Mouse (Mus musculus): Measurements from ENCODE around the gene Cacnb3. TPM values are rescaled to one million over a fixed set of nuclear protein-coding genes. Genes with fewer than 3 reads are reported as not detected.

The Cacnb3 gene
- polyA plus RNA-seq, 2 experiments: 0.42 to 0.85 TPM

DNA sequence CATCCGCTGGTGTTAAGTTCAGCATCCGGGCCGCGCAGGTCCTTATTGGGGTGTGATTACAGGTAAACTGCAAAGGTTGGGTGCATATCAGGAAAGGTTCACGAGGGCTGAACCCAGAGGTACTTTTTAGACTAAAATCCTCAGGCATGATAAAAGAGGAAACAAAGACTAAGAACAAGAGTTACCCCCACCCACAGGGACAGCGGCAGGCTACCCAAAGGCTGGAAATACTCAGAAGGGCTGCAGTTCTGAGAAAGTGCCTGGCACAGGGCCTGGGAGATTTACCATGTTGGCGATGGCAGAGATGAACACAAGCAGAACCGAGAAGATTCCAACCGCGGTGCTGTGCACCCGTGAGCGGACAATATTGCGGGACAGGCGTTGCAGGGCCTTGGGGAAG lies 34.0 kb upstream of the Cacnb3 start:
- Histone ChIP-seq H3K9me3 (ENCODE audit: control insufficient read depth, low read length) (no peaks in the 10 kb centered on the region), H3K4me1 (replicated peaks; ENCODE audit: control insufficient read depth in 2 of 2, insufficient read depth in 2 of 2, low read length in 1 of 2) (peaks cover 6% of the 10 kb centered on the region in 2 experiments), H3K4me2 (ENCODE audit: low read depth) (no peak overlapping the region), H3K9ac (replicated peaks) (no peak overlapping the region), H3K27me3 (ENCODE audit: control insufficient read depth, insufficient read depth, low read length) (no peaks in the 10 kb centered on the region), H3K36me3 (replicated peaks; ENCODE audit: control insufficient read depth, insufficient read depth, low read depth) (peaks cover 80% of the 10 kb centered on the region), H3K27ac (no peak overlapping the region), H3K4me3 (ENCODE audit: insufficient read depth in 1 of 2, low read depth in 2 of 2, low read length in 2 of 2) (no peak overlapping the region)
- no peak for ATAC-seq (ENCODE audit: insufficient read depth)
- DNase-seq (ENCODE audit: low read depth in 3 of 3, low spot score in 3 of 3): no peak
- WGBS (ENCODE audit: insufficient replicate concordance): 88% methylated on average over 14 of the region's 14 CpGs
- TF ChIP-seq EP300 (IDR thresholded peaks at IDR 0.05; ENCODE audit: low read depth): no peak
- no peak for TF ChIP-seq CTCF (IDR thresholded peaks at IDR 0.05; ENCODE audit: low read depth)

DNA sequence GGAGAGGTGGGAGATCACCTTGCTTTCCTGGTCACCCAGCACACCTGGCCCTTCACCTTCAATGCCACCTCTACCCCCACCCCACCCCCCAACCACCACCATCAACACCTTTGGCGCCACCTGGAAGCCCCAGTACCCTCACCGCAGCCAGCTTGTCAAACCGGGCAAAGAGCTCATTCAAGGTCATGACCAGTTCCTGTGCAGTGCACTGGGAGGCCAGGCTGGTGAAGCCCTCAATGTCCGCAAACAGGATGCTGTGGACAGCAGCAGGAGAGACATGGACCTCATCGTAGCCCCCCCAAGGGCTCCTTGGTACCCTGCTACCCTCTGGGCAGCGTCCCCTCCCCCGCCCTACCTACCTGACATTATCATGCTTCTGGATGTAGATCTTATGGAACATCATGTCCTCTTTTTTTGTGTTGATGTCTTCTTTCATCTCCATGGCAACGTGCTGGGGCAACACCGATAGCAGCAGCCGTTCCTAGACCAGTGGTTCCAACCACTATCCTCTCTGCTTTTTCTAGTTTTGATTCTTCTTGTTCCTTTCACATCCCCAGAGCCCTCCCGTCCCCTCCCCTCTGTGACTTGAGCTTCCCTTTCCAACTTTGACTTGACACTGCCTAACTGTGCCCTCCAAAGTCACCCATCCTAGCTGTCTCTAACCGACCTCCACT lies 30.5 kb upstream of the Cacnb3 start:
- H3K27ac ChIP-seq: no peak overlapping the region
- peaks cover 59% of the 10 kb centered on the region for H3K36me3 ChIP-seq (replicated peaks; ENCODE audit: control insufficient read depth, insufficient read depth, low read depth)
- DNase-seq (ENCODE audit: low read depth in 3 of 3, low spot score in 3 of 3): no peak
- no peak overlapping the region for H3K9ac ChIP-seq (replicated peaks)
- ATAC-seq (ENCODE audit: insufficient read depth): no peak
- H3K4me3 ChIP-seq (ENCODE audit: insufficient read depth in 1 of 2, low read depth in 2 of 2, low read length in 2 of 2): no peak overlapping the region
- WGBS (ENCODE audit: insufficient replicate concordance): 82% methylated on average over 12 of the region's 12 CpGs
- H3K4me1 ChIP-seq (replicated peaks; ENCODE audit: control insufficient read depth in 2 of 2, insufficient read depth in 2 of 2, low read length in 1 of 2): peaks cover 27 to 36% of the 10 kb centered on the region in 2 experiments
- no peaks in the 10 kb centered on the region for H3K27me3 ChIP-seq (ENCODE audit: control insufficient read depth, insufficient read depth, low read length)
- H3K4me2 ChIP-seq (ENCODE audit: low read depth): no peak overlapping the region
- TF ChIP-seq EP300 (IDR thresholded peaks at IDR 0.05; ENCODE audit: low read depth): no peak
- no peak for TF ChIP-seq CTCF (IDR thresholded peaks at IDR 0.05; ENCODE audit: low read depth)
- H3K9me3 ChIP-seq (ENCODE audit: control insufficient read depth, low read length): no peaks in the 10 kb centered on the region

DNA sequence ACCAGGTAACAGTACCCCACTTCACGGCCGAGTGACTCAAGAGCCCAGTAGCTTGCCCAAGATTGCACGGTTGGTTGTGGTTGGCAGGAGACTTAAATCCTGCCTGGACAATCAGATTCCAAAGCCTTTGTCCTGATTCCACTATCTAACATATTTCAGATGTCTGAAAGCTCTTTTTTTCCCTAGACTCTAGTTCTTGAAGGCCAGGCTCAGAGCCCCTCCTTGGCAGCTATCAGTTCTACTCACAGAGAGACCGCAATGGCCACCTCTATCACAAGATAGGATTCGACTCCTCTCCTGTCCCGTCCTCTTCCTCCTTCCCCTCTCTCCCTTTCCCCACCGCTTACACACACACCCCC lies 28.8 kb upstream of the Cacnb3 start:
- WGBS (ENCODE audit: insufficient replicate concordance): 32% methylated on average over 7 of the region's 7 CpGs
- ATAC-seq (ENCODE audit: insufficient read depth): peak; percentile 40

GRCm38 (mm10) chr15:98602191-98602881 lies 28.3 kb upstream of the Cacnb3 start:
- Histone ChIP-seq H3K4me1 (replicated peaks; ENCODE audit: control insufficient read depth in 2 of 2, insufficient read depth in 2 of 2, low read length in 1 of 2) (peaks cover 44 to 56% of the 10 kb centered on the region in 2 experiments), H3K4me3 (ENCODE audit: insufficient read depth in 1 of 2, low read depth in 2 of 2, low read length in 2 of 2) (peak overlapping the region; percentile 60 to 68), H3K36me3 (replicated peaks; ENCODE audit: control insufficient read depth, insufficient read depth, low read depth) (peaks cover 43% of the 10 kb centered on the region), H3K9me3 (ENCODE audit: control insufficient read depth, low read length) (no peaks in the 10 kb centered on the region), H3K4me2 (ENCODE audit: low read depth) (peak overlapping the region; percentile 90), H3K9ac (replicated peaks) (peak overlapping the region; percentile 87), H3K27ac (peak overlapping the region; percentile 89), H3K27me3 (ENCODE audit: control insufficient read depth, insufficient read depth, low read length) (no peaks in the 10 kb centered on the region)
- 32% methylated on average over 13 of the region's 13 CpGs for WGBS (ENCODE audit: insufficient replicate concordance)
- peak; percentile 69 for ATAC-seq (ENCODE audit: insufficient read depth)
- DNase-seq (ENCODE audit: low read depth in 3 of 3, low spot score in 3 of 3): no peak
- TF ChIP-seq EP300 (IDR thresholded peaks at IDR 0.05; ENCODE audit: low read depth) (no peak), CTCF (IDR thresholded peaks at IDR 0.05; ENCODE audit: low read depth) (no peak)

More for the DNA sequence above, 28.8 kb upstream of the Cacnb3 start:
- Histone ChIP-seq H3K27me3 (ENCODE audit: control insufficient read depth, insufficient read depth, low read length) (no peaks in the 10 kb centered on the region), H3K36me3 (replicated peaks; ENCODE audit: control insufficient read depth, insufficient read depth, low read depth) (peaks cover 47% of the 10 kb centered on the region), H3K9me3 (ENCODE audit: control insufficient read depth, low read length) (no peaks in the 10 kb centered on the region), H3K4me1 (replicated peaks; ENCODE audit: control insufficient read depth in 2 of 2, insufficient read depth in 2 of 2, low read length in 1 of 2) (peaks cover 39 to 51% of the 10 kb centered on the region in 2 experiments), H3K4me2 (ENCODE audit: low read depth) (peak overlapping the region; percentile 90), H3K9ac (replicated peaks) (peak overlapping the region; percentile 87), H3K4me3 (ENCODE audit: insufficient read depth in 1 of 2, low read depth in 2 of 2, low read length in 2 of 2) (peak overlapping the region; percentile 60 to 68), H3K27ac (peak overlapping the region; percentile 89)
- no peak for DNase-seq (ENCODE audit: low read depth in 3 of 3, low spot score in 3 of 3)
- no peak for TF ChIP-seq EP300 (IDR thresholded peaks at IDR 0.05; ENCODE audit: low read depth)
- 0 out of 2 replicates have a peak, but pooled peaks have one; percentile 6 for TF ChIP-seq CTCF (IDR thresholded peaks at IDR 0.05; ENCODE audit: low read depth)

- H3K4me1 ChIP-seq (replicated peaks; ENCODE audit: control insufficient read depth in 2 of 2, insufficient read depth in 2 of 2, low read length in 1 of 2): peaks cover 51 to 63% of the 10 kb centered on the region in 2 experiments
- H3K36me3 ChIP-seq (replicated peaks; ENCODE audit: control insufficient read depth, insufficient read depth, low read depth): peaks cover 36% of the 10 kb centered on the region
- H3K4me3 ChIP-seq (ENCODE audit: insufficient read depth in 1 of 2, low read depth in 2 of 2, low read length in 2 of 2): peak overlapping the region; percentile 60 to 68
- H3K27ac ChIP-seq: peak overlapping the region; percentile 89
- H3K27me3 ChIP-seq (ENCODE audit: control insufficient read depth, insufficient read depth, low read length): no peaks in the 10 kb centered on the region
- no peak for ATAC-seq (ENCODE audit: insufficient read depth)
- no peak for DNase-seq (ENCODE audit: low read depth in 3 of 3, low spot score in 3 of 3)
- peak overlapping the region; percentile 90 for H3K4me2 ChIP-seq (ENCODE audit: low read depth)
- WGBS (ENCODE audit: insufficient replicate concordance): 20% methylated on average over 4 of the region's 4 CpGs
- peak overlapping the region; percentile 87 for H3K9ac ChIP-seq (replicated peaks)
- TF ChIP-seq CTCF (IDR thresholded peaks at IDR 0.05; ENCODE audit: low read depth): no peak
- TF ChIP-seq EP300 (IDR thresholded peaks at IDR 0.05; ENCODE audit: low read depth): no peak
- no peaks in the 10 kb centered on the region for H3K9me3 ChIP-seq (ENCODE audit: control insufficient read depth, low read length)
Measured at GRCm38 (mm10) chr15:98602921-98603458, 27.6 kb upstream of the Cacnb3 start.
